Mouse (Mus musculus) MEL (cell line): ENCODE data around the gene Gchfr. TPM values are rescaled to one million over a fixed set of nuclear protein-coding genes. Genes with fewer than 3 reads are reported as not detected.
A peak's percentile ranks its signal among the peaks of the same experiment; 100 is the strongest.

Experiments
- DNase-seq: peaks from one replicate; pipeline ENCODE4 v3.0.0; 2011; ENCODE audit warnings: low read depth, low spot score
- H3K27ac ChIP-seq: 2 replicates; pipeline ENCODE4 v1.5.1; 2012; ENCODE audit warnings: low read depth, mild to moderate bottlenecking, control low read depth, low read length, moderate library complexity; ENCODE audit not compliant: control insufficient read depth
- H3K27me3 ChIP-seq, 2 experiments: fragments of 150-350 bp in 1 of 2; sonication (generic) in 1 of 2; 2 replicates each; pipeline ENCODE4 v1.6.1; 2012; ENCODE audit warnings: low read length in 2 of 2, mild to moderate bottlenecking in 2 of 2, improper control_type of control experiment in 1 of 2, moderate library complexity in 1 of 2; ENCODE audit not compliant: insufficient read depth in 2 of 2, control insufficient read depth in 1 of 2
- H3K36me3 ChIP-seq, 2 experiments: 2 replicates each; pipeline ENCODE4 v1.6.1; 2012 to 2014; ENCODE audit warnings: low read length in 2 of 2, improper control_type of control experiment in 1 of 2, inconsistent platforms in 1 of 2, mild to moderate bottlenecking in 1 of 2; ENCODE audit not compliant: insufficient read depth in 2 of 2, control insufficient read depth in 1 of 2
- H3K4me1 ChIP-seq, 2 experiments: fragments of 150-350 bp in 1 of 2; sonication (generic) in 1 of 2; 2 replicates each; pipeline ENCODE4 v1.6.1; 2012; ENCODE audit warnings: low read length in 2 of 2, improper control_type of control experiment in 1 of 2, mild to moderate bottlenecking in 1 of 2; ENCODE audit not compliant: insufficient read depth in 2 of 2, control insufficient read depth in 1 of 2
- H3K4me3 ChIP-seq, 2 experiments: fragments of 150-350 bp in 1 of 2; sonication (generic) in 1 of 2; 2 replicates each; pipeline ENCODE4 v1.5.1; 2012; ENCODE audit warnings: low read depth in 2 of 2, low read length in 2 of 2, mild to moderate bottlenecking in 2 of 2, moderate library complexity in 2 of 2, control low read depth in 1 of 2, improper control_type of control experiment in 1 of 2; ENCODE audit not compliant: control insufficient read depth in 1 of 2, insufficient read depth in 1 of 2
- H3K79me2 ChIP-seq: 2 replicates; pipeline ENCODE4 v1.6.1; 2012; ENCODE audit warnings: mild to moderate bottlenecking, low read length, moderate library complexity; ENCODE audit not compliant: control insufficient read depth, poor library complexity, insufficient read depth
- H3K9ac ChIP-seq: 2 replicates; pipeline ENCODE4 v1.6.1; 2012; ENCODE audit warnings: low read depth, mild to moderate bottlenecking, control low read depth, low read length, moderate library complexity; ENCODE audit not compliant: control insufficient read depth, poor library complexity, severe bottlenecking
- H3K9me3 ChIP-seq: fragments of 150-350 bp; sonication (generic); replicated peaks from 2 replicates; pipeline ENCODE4 v1.6.1; 2012; ENCODE audit warnings: mild to moderate bottlenecking, low read length, improper control_type of control experiment, moderate library complexity; ENCODE audit not compliant: insufficient read depth
- CHD1 ChIP-seq: IDR thresholded peaks from 2 replicates; pipeline ENCODE4 v1.6.1; 2012; ENCODE audit warnings: low read depth, mild to moderate bottlenecking, inconsistent platforms, low read length, improper control_type of control experiment
- CHD2 ChIP-seq: IDR thresholded peaks from 2 replicates; pipeline ENCODE4 v1.6.1; 2011; ENCODE audit warnings: low read length, improper control_type of control experiment
- E2F4 ChIP-seq: IDR thresholded peaks from 2 replicates; pipeline ENCODE4 v1.6.1; 2011; ENCODE audit warnings: low read depth, low read length, improper control_type of control experiment, borderline replicate concordance
- ELF1 ChIP-seq: IDR thresholded peaks from 2 replicates; pipeline ENCODE4 v1.6.1; 2014; ENCODE audit warnings: low read depth, mild to moderate bottlenecking, inconsistent platforms, low read length, improper control_type of control experiment, moderate library complexity
- ETS1 ChIP-seq: IDR thresholded peaks from 2 replicates; pipeline ENCODE4 v1.6.1; 2012; ENCODE audit warnings: low read depth, mild to moderate bottlenecking, inconsistent platforms, low read length, improper control_type of control experiment, moderate library complexity
- GABPA ChIP-seq: IDR thresholded peaks from 2 replicates; pipeline ENCODE4 v1.6.1; 2012; ENCODE audit warnings: low read depth, mild to moderate bottlenecking, inconsistent platforms, low read length, improper control_type of control experiment, moderate library complexity
- GATA1 ChIP-seq: IDR thresholded peaks from 2 replicates; pipeline ENCODE4 v1.6.1; 2011; ENCODE audit warnings: low read depth, low read length, improper control_type of control experiment
- HCFC1 ChIP-seq: IDR thresholded peaks from 2 replicates; pipeline ENCODE4 v1.6.1; 2012; ENCODE audit warnings: low read depth, mild to moderate bottlenecking, inconsistent platforms, low read length, improper control_type of control experiment, moderate library complexity
- KAT2A ChIP-seq: conservative IDR thresholded peaks from 2 replicates; pipeline ENCODE4 v1.6.1; 2012; ENCODE audit warnings: low read depth, low read length, improper control_type of control experiment, inconsistent platforms
- MXI1 ChIP-seq: IDR thresholded peaks from 2 replicates; pipeline ENCODE4 v1.6.1; 2011; ENCODE audit warnings: mild to moderate bottlenecking, low read depth, low read length, improper control_type of control experiment
- MYB ChIP-seq: IDR thresholded peaks from 2 replicates; pipeline ENCODE4 v1.6.1; 2011; ENCODE audit warnings: mild to moderate bottlenecking, low read depth, low read length, improper control_type of control experiment
- MYC ChIP-seq: IDR thresholded peaks from 2 replicates; pipeline ENCODE4 v1.6.1; 2011; ENCODE audit warnings: low read depth, mild to moderate bottlenecking, low read length, improper control_type of control experiment, moderate library complexity
- NRF1 ChIP-seq: IDR thresholded peaks from 2 replicates; pipeline ENCODE4 v1.6.1; 2014; ENCODE audit warnings: low read depth, mild to moderate bottlenecking, inconsistent platforms, low read length, improper control_type of control experiment, moderate library complexity; ENCODE audit not compliant: poor library complexity, insufficient read depth, severe bottlenecking
- POLR2A ChIP-seq, 2 experiments: IDR thresholded peaks; 2 replicates each; pipeline ENCODE4 v1.6.1; 2011 to 2012; ENCODE audit warnings: low read length in 2 of 2, mild to moderate bottlenecking in 2 of 2, control low read depth in 1 of 2, improper control_type of control experiment in 1 of 2, low read depth in 1 of 2, moderate library complexity in 1 of 2; ENCODE audit not compliant: control insufficient read depth in 1 of 2, insufficient read depth in 1 of 2, poor library complexity in 1 of 2
- POLR2AphosphoS2 ChIP-seq: IDR thresholded peaks from 2 replicates; pipeline ENCODE4 v1.6.1; 2011; ENCODE audit warnings: low read length, improper control_type of control experiment
- POLR2AphosphoS5 ChIP-seq: IDR thresholded peaks from 2 replicates; pipeline ENCODE4 v1.6.1; 2012; ENCODE audit warnings: low read depth, borderline replicate concordance, mild to moderate bottlenecking, inconsistent platforms, low read length, moderate library complexity, mixed read lengths
- RAD21 ChIP-seq: IDR thresholded peaks from 2 replicates; pipeline ENCODE4 v1.6.1; 2011; ENCODE audit warnings: mild to moderate bottlenecking, low read depth, low read length, improper control_type of control experiment
- SIN3A ChIP-seq: IDR thresholded peaks from 2 replicates; pipeline ENCODE4 v1.6.1; 2012; ENCODE audit warnings: low read length, improper control_type of control experiment, inconsistent platforms
- TAL1 ChIP-seq: IDR thresholded peaks from 2 replicates; pipeline ENCODE4 v1.6.1; 2012; ENCODE audit warnings: mild to moderate bottlenecking, inconsistent platforms, low read length, moderate library complexity, mixed read lengths
- TCF12 ChIP-seq: IDR thresholded peaks from 2 replicates; pipeline ENCODE4 v1.6.1; 2014; ENCODE audit warnings: low read depth, mild to moderate bottlenecking, inconsistent platforms, low read length, improper control_type of control experiment, moderate library complexity
- UBTF ChIP-seq: IDR thresholded peaks from 2 replicates; pipeline ENCODE4 v1.6.1; 2012; ENCODE audit warnings: low read depth, mild to moderate bottlenecking, inconsistent platforms, low read length, improper control_type of control experiment, moderate library complexity, borderline replicate concordance; ENCODE audit not compliant: insufficient read depth
- USF1 ChIP-seq: IDR thresholded peaks from 2 replicates; pipeline ENCODE4 v1.6.1; 2014; ENCODE audit warnings: low read depth, mild to moderate bottlenecking, inconsistent platforms, low read length, improper control_type of control experiment, moderate library complexity
- USF2 ChIP-seq, 2 experiments: IDR thresholded peaks; 2 replicates each; pipeline ENCODE4 v1.6.1; 2011 to 2012; ENCODE audit warnings: improper control_type of control experiment in 2 of 2, low read length in 2 of 2, borderline replicate concordance in 1 of 2, inconsistent platforms in 1 of 2, low read depth in 1 of 2, mild to moderate bottlenecking in 1 of 2; ENCODE audit not compliant: insufficient read depth in 1 of 2
- ZC3H11A ChIP-seq: IDR thresholded peaks from 2 replicates; pipeline ENCODE4 v1.6.1; 2012; ENCODE audit warnings: low read depth, mild to moderate bottlenecking, inconsistent platforms, low read length, improper control_type of control experiment
- ZKSCAN1 ChIP-seq: IDR thresholded peaks from 2 replicates; pipeline ENCODE4 v1.6.1; 2012; ENCODE audit warnings: low read depth, mild to moderate bottlenecking, inconsistent platforms, low read length, improper control_type of control experiment, moderate library complexity
- ZMIZ1 ChIP-seq: IDR thresholded peaks from 2 replicates; pipeline ENCODE4 v1.6.1; 2012; ENCODE audit warnings: low read depth, mild to moderate bottlenecking, inconsistent platforms, low read length, improper control_type of control experiment, moderate library complexity
- polyA plus RNA-seq, 2 experiments: library from polyadenylated mRNA; stranded (reverse) in 1 of 2; unstranded in 1 of 2; fragments of >175 nt in 1 of 2; fragments of >200 nt in 1 of 2; gene quantifications; 2 replicates each; pipeline versions ENCODE4 v1.2.1 to v1.2.4; 2012; ENCODE audit warnings: low replicate concordance in 2 of 2, low read depth in 1 of 2; ENCODE audit not compliant: insufficient read length in 2 of 2, insufficient read depth in 1 of 2, missing spikeins in 1 of 2
- total RNA-seq: library from RNA; depleted of rRNA; stranded (reverse); fragments of 300-350 nt; gene quantifications from 2 replicates; pipeline ENCODE4 v1.2.3, GENCODE M21; 2012

Gene Gchfr
- total and polyA plus RNA-seq, 3 experiments: not detected

- TF ChIP-seq KAT2A (no peak), HCFC1 (peak; percentile 61; the same call in 1 of the 2 replicates), TCF12 (peak; percentile 97), GABPA (no peak), USF1 (peak; percentile 52; the same call in 1 of the 2 replicates), GATA1 (peak; percentile 98), ETS1 (peak; percentile 97), MYB (0 out of 2 replicates have a peak, but pooled peaks have one; percentile 24), RAD21 (no peak), SIN3A (peak; percentile 97), MYC (peak; percentile 92), CHD2 (no peak), MXI1 (peak; percentile 92), ELF1 (no peak), POLR2AphosphoS5 (no peak), USF2 (IDR thresholded peaks at IDR 0.05; ENCODE audit: borderline replicate concordance in 1 of 2, insufficient read depth in 1 of 2, low read depth in 1 of 2, low read length in 2 of 2) (no peak)
Measured at GRCm38 (mm10) chr2:119155388-119155787, 12.2 kb upstream of the Gchfr start (continued).

- H3K79me2 ChIP-seq: peaks cover 12% of the 10 kb centered on the region
- H3K9ac ChIP-seq: peak overlapping the region; percentile 82
- peaks cover 3 to 6% of the 10 kb centered on the region in 2 experiments; a peak in 3 of 4 replicates for H3K4me1 ChIP-seq
- H3K27me3 ChIP-seq: no peaks in the 10 kb centered on the region
- no peak for DNase-seq
- peak overlapping the region; percentile 81 for H3K27ac ChIP-seq
- H3K36me3 ChIP-seq: peaks cover 0 to 16% of the 10 kb centered on the region in 2 experiments; a peak in 3 of 4 replicates
- TF ChIP-seq RAD21 (no peak), ZMIZ1 (no peak), CHD1 (no peak), KAT2A (no peak), ELF1 (no peak), E2F4 (no peak), POLR2A (IDR thresholded peaks at IDR 0.05; ENCODE audit: control insufficient read depth in 1 of 2, insufficient read depth in 1 of 2, low read depth in 1 of 2, low read length in 2 of 2, poor library complexity in 1 of 2) (no peak), ZKSCAN1 (no peak), TAL1 (no peak), HCFC1 (no peak), NRF1 (no peak), UBTF (no peak), POLR2AphosphoS2 (no peak), POLR2AphosphoS5 (no peak), ZC3H11A (no peak)
- no peaks in the 10 kb centered on the region for H3K9me3 ChIP-seq
- H3K4me3 ChIP-seq: peak overlapping the region; percentile 81 to 92
Measured at GRCm38 (mm10) chr2:119156081-119156680, 11.4 kb upstream of the Gchfr start.
